Mouse (Mus musculus) ES-CJ7 (cell line): ENCODE results near the gene 9430007A20Rik.
"Not testable (repeated sequence)": the region's sequence is repeated elsewhere in the genome, so short reads cannot be mapped to it uniquely, and the experiment has no call there.

Source experiments
- DNase-seq: peaks from one replicate; pipeline ENCODE4 v3.0.0; 2011; ENCODE audit warnings: low read depth, low spot score

Gene 9430007A20Rik

GRCm38 (mm10) chr4:144519522-144519921 lies at the start of gene 9430007A20Rik:
Gene 9430007A20Rik (plus strand): TSS chr4:144519822.
- no peak for DNase-seq

GRCm38 (mm10) chr4:144493331-144493730 lies 26.3 kb upstream of the 9430007A20Rik start:
- no peak for DNase-seq

GRCm38 (mm10) chr4:144506518-144506917 lies 13.1 kb upstream of the 9430007A20Rik start:
- DNase-seq, result peak; percentile 40

GRCm38 (mm10) chr4:144544689-144545088 lies 25.1 kb downstream of the 9430007A20Rik start:
- no peak for DNase-seq

GRCm38 (mm10) chr4:144545339-144545738 lies 25.7 kb downstream of the 9430007A20Rik start:
- DNase-seq, result not testable (repeated sequence)

- DNase-seq, result peak; percentile 34
Measured at GRCm38 (mm10) chr4:144551156-144551555, 31.5 kb downstream of the 9430007A20Rik start.

GRCm38 (mm10) chr4:144559792-144560191 lies 40.2 kb downstream of the 9430007A20Rik start:
- peak; percentile 53 for DNase-seq

GRCm38 (mm10) chr4:144561205-144561604 lies 41.6 kb downstream of the 9430007A20Rik start:
- DNase-seq, result no peak

- DNase-seq, result no peak
Measured at GRCm38 (mm10) chr4:144565034-144565433, 45.4 kb downstream of the 9430007A20Rik start, which contains the start of gene Gm13124. Gene Gm13124 (minus strand): TSS chr4:144565134.

GRCm38 (mm10) chr4:144567752-144568151 lies 48.1 kb downstream of the 9430007A20Rik start:
- DNase-seq, result no peak
